Mouse (Mus musculus) kidney, adult 2 months (tissue): ENCODE measurements at regions not wholly inside any gene's neighbourhood (a gene's known extent, or its start where the extent isn't known, plus 50 kb on each side); places are given as distances from the start of the nearest gene placed in this dataset.

ENCODE experiments used
- CTCF ChIP-seq: fragments of 200-500 bp; conservative IDR thresholded peaks from 2 replicates; pipeline ENCODE4 v1.5.1; 2011; ENCODE audit warnings: low read depth, mild to moderate bottlenecking, control low read depth, low read length, moderate library complexity, mixed read lengths; ENCODE audit not compliant: insufficient read depth, insufficient read length
- POLR2A ChIP-seq: fragments of 200-500 bp; IDR thresholded peaks from one replicate; pipeline ENCODE4 v1.6.1; 2011; ENCODE audit warnings: low read depth, low read length, control low read depth

GRCm38 (mm10) chr4:12780254-12780653 is 608.4 kb upstream of the Fam92a start:
- TF ChIP-seq POLR2A (no peak), CTCF (no peak)
